Mouse (Mus musculus): ENCODE results near the gene Pigl.
A peak's percentile ranks its signal among the peaks of the same experiment; 100 is the strongest.

Gene Pigl

DNA sequence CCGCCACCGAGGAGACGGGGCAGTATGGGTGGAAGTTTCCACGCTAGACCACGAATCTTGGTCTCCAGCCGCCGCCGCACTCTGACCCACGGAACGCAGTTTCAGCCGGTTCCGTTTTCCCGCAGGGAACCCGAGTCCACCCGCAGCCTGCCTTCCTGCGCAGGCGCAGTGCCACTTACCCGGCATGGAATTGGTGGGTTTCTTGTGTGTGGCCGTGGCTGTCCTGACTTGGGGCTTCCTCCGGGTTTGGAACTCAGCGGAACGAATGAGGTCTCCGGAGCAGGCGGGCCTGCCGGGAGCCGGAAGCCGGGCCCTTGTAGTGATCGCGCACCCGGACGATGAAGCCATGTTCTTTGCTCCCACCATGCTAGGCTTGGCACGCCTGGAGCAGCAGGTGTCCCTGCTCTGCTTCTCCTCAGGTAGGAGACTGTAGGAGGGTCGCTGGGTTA lies at the start of gene Pigl, which contains the start of gene Ncor1:
Gene Pigl, plus strand, starts transcription at position 185 of the 449 bp plus-strand sequence.
Gene Ncor1, minus strand, starts transcription at position 266 of the 449 bp plus-strand sequence.
- peak; percentile 99 for DNase-seq

DNA sequence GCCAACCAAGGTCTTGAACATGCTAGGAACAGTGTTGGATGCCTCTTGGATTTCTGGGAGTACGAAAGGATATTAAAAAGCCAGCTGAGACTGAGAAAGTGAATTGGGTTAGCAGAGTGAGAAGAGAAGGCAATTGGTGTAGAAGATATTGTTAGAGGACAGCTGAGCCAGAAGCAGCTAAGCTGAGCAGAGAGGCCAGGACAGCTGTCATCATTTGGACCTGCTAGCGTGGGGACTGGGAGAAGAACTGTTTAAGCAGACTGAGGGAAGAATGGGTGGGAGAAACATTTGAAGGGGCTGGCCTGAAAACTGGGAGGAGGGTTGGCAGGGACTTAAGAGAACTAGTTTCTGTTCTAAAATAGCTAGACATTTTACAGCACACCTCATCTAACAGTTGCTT lies 49.4 kb upstream of the Pigl start:
- peak; percentile 58 for DNase-seq

DNA sequence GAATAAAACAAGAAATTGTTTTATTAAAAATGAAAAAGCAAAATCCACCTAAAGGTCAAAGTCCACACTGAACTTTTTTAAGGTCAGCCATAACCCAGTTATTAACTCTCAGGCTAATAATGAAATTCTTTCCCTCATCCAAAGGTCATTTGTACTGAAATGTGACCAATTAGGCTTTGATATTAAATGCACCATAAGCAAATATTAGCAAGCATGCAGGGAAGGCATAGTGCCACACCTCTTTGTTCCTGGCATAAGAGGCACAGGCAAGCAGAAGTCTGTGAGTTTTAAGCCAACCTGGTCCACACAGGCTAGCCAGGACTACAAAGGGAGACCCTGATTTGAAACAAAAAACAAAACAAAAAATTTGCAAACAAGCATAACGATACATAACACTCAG lies 48.6 kb upstream of the Pigl start:
- DNase-seq, result peak; percentile 31

GRCm38 (mm10) chr11:62415026-62415425 lies 43.2 kb upstream of the Pigl start:
- DNase-seq, result peak; percentile 74

DNA sequence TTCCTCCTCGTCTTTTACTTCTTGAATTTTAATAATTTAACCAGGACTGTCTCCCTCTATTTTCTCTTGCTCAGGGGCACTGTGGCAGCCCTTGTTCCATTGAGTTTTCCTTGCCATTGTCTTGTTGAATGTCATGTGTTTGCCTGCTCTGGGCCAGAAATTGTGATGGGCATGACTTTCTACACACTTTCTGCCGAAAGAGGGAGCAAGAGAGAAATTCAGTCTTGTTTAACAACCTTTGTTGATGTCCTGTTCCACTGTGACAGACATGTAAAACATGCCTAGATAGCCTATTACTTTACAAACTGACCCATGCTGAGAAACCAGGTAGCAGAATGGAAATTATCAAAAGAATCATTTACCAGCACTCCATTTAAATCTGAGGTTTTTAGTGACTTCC lies 33.7 kb upstream of the Pigl start:
- no peak for DNase-seq

- DNase-seq, result peak; percentile 86
Measured at GRCm38 (mm10) chr11:62426266-62426665, 32.0 kb upstream of the Pigl start.

GRCm38 (mm10) chr11:62427105-62427504 lies 31.2 kb upstream of the Pigl start:
- peak; percentile 76 for DNase-seq

- DNase-seq, result peak; percentile 61
Measured at GRCm38 (mm10) chr11:62432211-62432610, 26.0 kb upstream of the Pigl start.

DNA sequence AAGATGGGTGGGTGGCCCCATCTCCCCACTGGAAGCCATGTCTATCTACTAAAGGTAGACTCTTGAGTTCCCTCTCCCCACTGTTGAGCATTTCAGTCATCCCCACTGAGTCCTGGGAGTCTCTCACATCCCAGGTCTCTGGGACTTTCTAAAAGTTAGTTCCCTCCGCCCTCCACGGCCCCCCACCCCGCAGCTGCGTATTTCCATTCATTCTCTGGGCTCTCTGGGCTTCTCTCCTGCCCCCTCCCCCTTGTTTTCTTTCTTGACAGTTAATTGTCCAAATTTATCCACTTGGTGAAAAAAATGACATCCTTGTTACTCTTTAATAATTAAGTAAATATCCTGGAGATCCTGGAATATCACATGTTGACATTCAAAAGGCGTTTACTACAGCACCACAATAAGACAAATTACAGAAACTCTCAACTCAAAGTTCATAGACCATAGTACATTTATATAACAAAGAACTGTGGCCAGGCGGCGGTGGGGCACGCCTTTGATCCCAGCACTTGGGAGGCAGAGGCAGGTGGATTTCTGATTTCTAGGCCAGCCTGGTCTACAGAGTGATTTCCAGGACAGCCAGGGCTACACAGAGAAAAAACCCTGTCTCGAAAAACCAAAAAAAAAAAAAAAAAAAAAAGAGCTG lies 17.5 kb upstream of the Pigl start:
- no peak for DNase-seq

- DNase-seq, result no peak
Measured at GRCm38 (mm10) chr11:62445799-62446198, 12.5 kb upstream of the Pigl start.

GRCm38 (mm10) chr11:62448971-62449370 lies 9.3 kb upstream of the Pigl start:
- no peak for DNase-seq

GRCm38 (mm10) chr11:62455193-62455592 lies 3.1 kb upstream of the Pigl start:
- no peak for DNase-seq

DNA sequence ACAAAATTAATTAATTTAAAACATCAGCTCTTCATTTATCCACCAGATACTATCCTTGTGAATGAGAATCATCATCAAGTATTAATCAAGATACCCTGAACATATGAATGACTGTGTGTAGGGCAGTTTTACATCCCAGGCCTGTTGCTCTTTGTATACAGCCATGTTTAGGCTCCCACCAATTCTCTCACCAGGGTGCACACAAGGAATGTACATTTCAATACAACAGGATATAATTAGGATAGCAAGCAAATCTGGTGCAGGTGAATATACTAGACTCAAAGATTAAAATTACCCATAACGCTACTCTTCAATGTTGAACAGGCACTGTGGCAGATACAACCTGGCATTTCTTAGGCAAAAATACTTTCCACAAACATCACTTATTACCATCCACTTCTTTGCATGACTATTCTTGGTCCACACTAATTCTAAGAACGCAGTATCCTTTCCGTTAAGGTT lies 2.2 kb upstream of the Pigl start:
- peak; percentile 24 for DNase-seq

DNA sequence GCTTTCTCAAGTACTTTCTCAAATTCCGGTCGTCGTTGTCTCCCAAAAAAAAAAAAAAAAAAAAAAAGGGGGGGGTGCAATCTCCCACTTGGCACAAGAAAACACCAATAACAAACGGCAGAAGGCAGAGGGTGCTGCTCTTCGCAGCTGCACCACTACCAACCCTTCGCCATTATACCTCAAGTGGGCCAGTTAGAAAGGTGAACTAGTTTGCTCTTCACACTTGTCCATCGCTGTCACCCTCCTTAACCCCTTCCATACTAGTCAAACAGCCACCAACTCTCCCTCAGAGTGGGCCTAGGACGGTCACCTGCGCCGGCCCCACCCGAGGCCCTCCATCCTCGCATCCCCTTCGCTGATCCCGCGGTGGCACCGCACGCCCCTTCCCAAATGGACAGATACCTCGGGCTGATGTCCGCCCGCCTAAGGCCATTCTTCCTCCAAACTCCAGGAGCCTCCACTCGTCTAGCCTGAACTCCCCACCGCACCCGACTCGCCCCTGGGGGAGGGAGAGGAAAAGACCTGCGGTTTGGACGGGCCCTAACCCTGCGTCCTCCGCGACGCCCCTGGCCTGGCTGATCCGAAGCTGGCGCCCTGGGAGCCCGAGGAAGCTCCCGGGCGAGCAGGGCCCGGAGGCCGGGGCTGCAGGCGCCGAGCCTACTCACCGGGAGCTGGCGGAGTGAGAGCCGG lies 1.6 kb upstream of the Pigl start:
- DNase-seq, result peak; percentile 96

DNA sequence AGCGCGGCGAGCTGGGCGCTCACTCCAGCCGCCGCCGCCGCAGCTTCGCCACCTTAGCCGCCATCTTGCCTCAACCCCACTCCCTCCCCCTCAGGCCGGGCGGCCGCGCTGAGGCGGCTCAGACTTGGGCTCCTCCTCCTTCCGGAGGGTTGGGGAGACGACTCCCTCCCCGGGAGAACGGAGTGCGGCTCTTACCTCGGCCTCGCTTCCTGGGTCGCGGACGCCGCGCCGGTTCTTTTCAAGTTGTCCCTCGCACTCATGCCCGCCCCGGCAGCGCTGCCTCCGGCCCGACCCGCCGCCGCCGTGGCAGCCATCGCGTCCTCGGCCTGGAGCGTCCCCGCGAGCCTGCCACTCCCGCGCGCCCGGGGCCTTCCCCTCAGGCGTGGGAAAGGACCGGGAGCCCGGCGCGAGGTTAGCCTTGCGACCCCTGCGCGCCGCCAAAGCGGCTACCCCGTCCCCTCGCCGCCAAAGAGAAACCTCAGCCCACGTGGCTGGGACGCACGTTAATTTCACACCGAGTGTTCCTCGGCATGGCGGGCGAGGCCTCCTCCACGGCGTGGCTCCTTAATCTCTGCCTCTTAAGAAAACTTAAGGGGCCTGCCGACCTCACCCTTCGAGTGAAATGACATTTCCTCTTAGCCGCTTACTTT lies 894 bp upstream of the Pigl start:
- peak; percentile 99 for DNase-seq

DNA sequence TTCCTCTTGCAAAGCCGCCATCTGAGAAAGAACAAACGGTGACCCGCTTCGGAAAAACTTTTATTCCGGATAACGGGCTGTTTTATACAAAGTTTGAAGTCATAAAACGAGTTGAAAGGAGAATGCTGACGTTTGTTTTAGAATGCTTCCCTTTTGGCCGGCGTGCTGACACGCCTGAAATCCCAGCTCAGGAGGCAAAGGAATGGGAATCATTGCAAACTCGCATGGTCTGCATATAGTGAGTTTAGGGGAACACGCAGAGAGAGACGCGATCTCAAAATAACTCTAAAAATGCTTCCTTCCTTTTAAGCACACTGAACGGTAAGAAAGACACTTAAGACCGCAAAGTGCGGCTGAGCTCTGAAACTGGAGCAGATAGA lies 379 bp upstream of the Pigl start:
- no peak for DNase-seq

GRCm38 (mm10) chr11:62458780-62459179 lies 520 bp downstream of the Pigl start:
- no peak for DNase-seq

DNA sequence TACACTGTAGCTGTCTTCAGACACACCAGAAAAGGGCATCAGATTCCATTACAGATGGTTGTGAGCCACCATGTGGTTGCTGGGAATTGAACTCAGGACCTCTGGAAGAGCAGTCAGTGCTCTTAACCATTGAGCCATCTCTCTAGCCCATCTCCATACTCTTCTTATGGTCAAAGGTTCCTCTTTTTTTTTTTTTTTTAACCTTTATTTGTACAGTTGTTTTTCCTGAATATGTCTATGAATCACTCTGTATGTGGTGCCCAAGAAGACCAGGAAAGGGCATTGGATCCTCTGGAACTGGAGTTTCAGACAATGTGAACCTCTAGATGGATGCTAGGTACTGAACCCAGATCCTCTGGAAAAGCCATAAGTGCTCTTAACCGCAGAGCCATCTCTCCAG lies 4.3 kb downstream of the Pigl start:
- DNase-seq, result peak; percentile 21

GRCm38 (mm10) chr11:62463225-62463915 lies 5.1 kb downstream of the Pigl start:
- peak; percentile 57 for DNase-seq

- peak; percentile 25 for DNase-seq
Measured at GRCm38 (mm10) chr11:62464696-62465095, 6.4 kb downstream of the Pigl start.

DNA sequence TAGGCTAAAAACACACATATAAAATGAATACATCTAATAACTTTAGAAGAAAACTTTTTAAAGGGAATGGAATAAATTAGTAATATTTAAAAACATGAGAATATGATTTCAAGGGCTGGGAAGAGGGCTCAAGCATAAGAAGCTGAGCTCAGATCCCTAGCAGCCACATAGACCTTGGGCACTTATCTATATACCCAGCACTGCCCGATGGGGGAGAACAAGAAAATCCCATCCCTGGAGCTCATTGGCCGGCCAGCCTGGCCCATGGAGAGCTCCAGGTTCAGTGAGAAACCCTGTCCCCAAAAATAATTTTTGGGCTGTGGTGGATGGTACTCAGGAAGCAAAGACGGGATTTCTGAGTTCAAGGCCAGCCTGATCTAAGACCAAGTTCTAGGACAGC lies 7.6 kb downstream of the Pigl start:
- peak; percentile 24 for DNase-seq

DNA sequence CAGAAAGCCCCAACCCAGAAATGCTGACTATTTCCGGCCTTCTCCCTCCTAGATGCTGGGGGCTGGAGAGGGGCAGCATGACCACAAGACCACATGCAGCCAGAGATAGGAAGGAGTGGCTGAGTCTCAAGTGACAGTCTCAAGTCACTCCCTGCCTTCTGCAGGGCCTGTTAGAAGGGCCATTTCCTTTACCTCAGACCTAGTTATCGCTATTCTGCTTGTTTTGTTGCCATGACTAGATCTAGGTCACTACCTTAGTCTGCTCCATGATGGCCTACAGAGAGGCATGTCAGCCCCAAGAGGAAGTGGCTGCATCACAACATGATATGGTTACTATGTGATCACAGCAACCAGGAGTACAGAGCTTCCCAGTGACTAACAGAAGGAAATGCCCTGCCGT lies 8.3 kb downstream of the Pigl start:
- DNase-seq, result peak; percentile 59

GRCm38 (mm10) chr11:62467289-62467688 lies 9.0 kb downstream of the Pigl start:
- peak; percentile 33 for DNase-seq

Measured in heart, adult 11 months (tissue).